Mouse (Mus musculus): ENCODE data around the gene Klra5. TPM values are rescaled to one million over a fixed set of nuclear protein-coding genes. Genes with fewer than 3 reads are reported as not detected.
"Not testable (repeated sequence)": the region's sequence is repeated elsewhere in the genome, so short reads cannot be mapped to it uniquely, and the experiment has no call there.

The Klra5 gene
- not detected for polyA plus RNA-seq (2012; fragmentation: generic; extraction: Trizol)

- not testable (repeated sequence) for H3K27me3 ChIP-seq (ENCODE audit: control insufficient read depth, insufficient read depth, insufficient read length); H3K4me3 ChIP-seq; H3K4me2 ChIP-seq (ENCODE audit: low read depth); H3ac ChIP-seq (ENCODE audit: control insufficient read depth, insufficient read length); H3K36me3 ChIP-seq (ENCODE audit: control insufficient read depth, insufficient read depth); H3K79me2 ChIP-seq (ENCODE audit: control insufficient read depth, insufficient read depth)
Observed at GRCm38 (mm10) chr6:129917476-129917946, at the start of gene Klra5. Klra5 (minus strand) TSS chr6:129917650.

GRCm38 (mm10) chr6:129916996-129917395 is 454 bp downstream of the Klra5 start:
- no peaks in the 10 kb centered on the region for H3K36me3 ChIP-seq (ENCODE audit: control insufficient read depth, insufficient read depth)
- no peak overlapping the region for H3K4me3 ChIP-seq
- no peak overlapping the region for H3K4me2 ChIP-seq (ENCODE audit: low read depth)
- H3K27me3 ChIP-seq (ENCODE audit: control insufficient read depth, insufficient read depth, insufficient read length), result no peaks in the 10 kb centered on the region
- no peaks in the 10 kb centered on the region for H3K79me2 ChIP-seq (ENCODE audit: control insufficient read depth, insufficient read depth)
- no peak for TF ChIP-seq TCF3 (IDR thresholded peaks at IDR 0.05; ENCODE audit: insufficient read length, low read depth)
- no peak for TF ChIP-seq MYOG (IDR thresholded peaks at IDR 0.05; ENCODE audit: control insufficient read depth in 1 of 3, insufficient read depth in 1 of 3, insufficient read length in 2 of 3, low read depth in 2 of 3)
- no peak for TF ChIP-seq E2F4 (IDR thresholded peaks at IDR 0.05; ENCODE audit: insufficient read depth)
- TF ChIP-seq SRF (IDR thresholded peaks at IDR 0.05; ENCODE audit: control insufficient read depth, insufficient read length, low read depth), result no peak
- TF ChIP-seq TCF12 (IDR thresholded peaks at IDR 0.05; ENCODE audit: insufficient read depth, poor library complexity, severe bottlenecking), result no peak
- no peak for TF ChIP-seq REST (IDR thresholded peaks at IDR 0.05; ENCODE audit: insufficient read depth, insufficient read length)
- H3ac ChIP-seq (ENCODE audit: control insufficient read depth, insufficient read length), result no peak overlapping the region

GRCm38 (mm10) chr6:129882525-129882924 is 34.9 kb downstream of the Klra5 start:
- no peak overlapping the region for H3K4me3 ChIP-seq
- no peak overlapping the region for H3K4me2 ChIP-seq (ENCODE audit: low read depth)
- H3ac ChIP-seq (ENCODE audit: control insufficient read depth, insufficient read length), result no peak overlapping the region
- no peaks in the 10 kb centered on the region for H3K36me3 ChIP-seq (ENCODE audit: control insufficient read depth, insufficient read depth)
- no peaks in the 10 kb centered on the region for H3K27me3 ChIP-seq (ENCODE audit: control insufficient read depth, insufficient read depth, insufficient read length)
- H3K79me2 ChIP-seq (ENCODE audit: control insufficient read depth, insufficient read depth), result no peaks in the 10 kb centered on the region
- no peak for TF ChIP-seq TCF3 (IDR thresholded peaks at IDR 0.05; ENCODE audit: insufficient read length, low read depth)
- TF ChIP-seq SRF (IDR thresholded peaks at IDR 0.05; ENCODE audit: control insufficient read depth, insufficient read length, low read depth), result no peak
- TF ChIP-seq CEBPB (IDR thresholded peaks at IDR 0.05; ENCODE audit: insufficient read depth, poor library complexity, severe bottlenecking), result no peak
- no peak for TF ChIP-seq REST (IDR thresholded peaks at IDR 0.05; ENCODE audit: insufficient read depth, insufficient read length)
- no peak for TF ChIP-seq MYOD1 (IDR thresholded peaks at IDR 0.05; ENCODE audit: control insufficient read depth in 1 of 3, insufficient read length in 2 of 3, low read depth in 2 of 3)
- TF ChIP-seq POLR2AphosphoS2 (IDR thresholded peaks at IDR 0.05; ENCODE audit: insufficient read length, low read depth), result no peak
- no peak for TF ChIP-seq TCF12 (IDR thresholded peaks at IDR 0.05; ENCODE audit: insufficient read depth, poor library complexity, severe bottlenecking)
- TF ChIP-seq USF1 (IDR thresholded peaks at IDR 0.05; ENCODE audit: low read depth), result no peak
- TF ChIP-seq POLR2A (IDR thresholded peaks at IDR 0.05; ENCODE audit: insufficient read length, low read depth), result no peak
- TF ChIP-seq MAX (IDR thresholded peaks at IDR 0.05; ENCODE audit: low read depth), result no peak

GRCm38 (mm10) chr6:129876549-129876948 is 40.9 kb downstream of the Klra5 start, which contains the start of gene Klra17:
Klra17 (minus strand) TSS chr6:129876672.
- Histone ChIP-seq H3K27me3 (ENCODE audit: control insufficient read depth, insufficient read depth, insufficient read length) (no peaks in the 10 kb centered on the region), H3K4me3 (no peak within 1 kb of the TSS), H3K36me3 (ENCODE audit: control insufficient read depth, insufficient read depth) (no peaks in the 10 kb centered on the region), H3ac (ENCODE audit: control insufficient read depth, insufficient read length) (no peak within 1 kb of the TSS), H3K4me2 (ENCODE audit: low read depth) (no peak within 1 kb of the TSS), H3K79me2 (ENCODE audit: control insufficient read depth, insufficient read depth) (no peaks in the 10 kb centered on the region)
- TF ChIP-seq TCF3 (IDR thresholded peaks at IDR 0.05; ENCODE audit: insufficient read length, low read depth) (no peak), CEBPB (IDR thresholded peaks at IDR 0.05; ENCODE audit: insufficient read depth, poor library complexity, severe bottlenecking) (no peak), REST (IDR thresholded peaks at IDR 0.05; ENCODE audit: insufficient read depth, insufficient read length) (no peak), MYOG (IDR thresholded peaks at IDR 0.05; ENCODE audit: control insufficient read depth in 1 of 3, insufficient read depth in 1 of 3, insufficient read length in 2 of 3, low read depth in 2 of 3) (no peak), SRF (IDR thresholded peaks at IDR 0.05; ENCODE audit: control insufficient read depth, insufficient read length, low read depth) (no peak), POLR2AphosphoS2 (IDR thresholded peaks at IDR 0.05; ENCODE audit: insufficient read length, low read depth) (no peak), POLR2A (IDR thresholded peaks at IDR 0.05; ENCODE audit: insufficient read length, low read depth) (no peak), USF1 (IDR thresholded peaks at IDR 0.05; ENCODE audit: low read depth) (no peak), TCF12 (IDR thresholded peaks at IDR 0.05; ENCODE audit: insufficient read depth, poor library complexity, severe bottlenecking) (no peak), MAX (IDR thresholded peaks at IDR 0.05; ENCODE audit: low read depth) (no peak), E2F4 (IDR thresholded peaks at IDR 0.05; ENCODE audit: insufficient read depth) (no peak), MYOD1 (IDR thresholded peaks at IDR 0.05; ENCODE audit: control insufficient read depth in 1 of 3, insufficient read length in 2 of 3, low read depth in 2 of 3) (no peak)

- H3K36me3 ChIP-seq (ENCODE audit: control insufficient read depth, insufficient read depth); H3K4me3 ChIP-seq; H3ac ChIP-seq (ENCODE audit: control insufficient read depth, insufficient read length); H3K79me2 ChIP-seq (ENCODE audit: control insufficient read depth, insufficient read depth); H3K27me3 ChIP-seq (ENCODE audit: control insufficient read depth, insufficient read depth, insufficient read length); H3K4me2 ChIP-seq (ENCODE audit: low read depth): not testable (repeated sequence)
Observed at GRCm38 (mm10) chr6:129862349-129862748, 55.1 kb downstream of the Klra5 start, which contains the start of gene Gm17631. Gm17631 (plus strand) TSS chr6:129862649.

Other genes starting within 250 kb of the Klra5 start
- not detected for gene Klrc1, start 238.7 kb downstream of the Klra5 start, polyA plus RNA-seq (2012; fragmentation: generic; extraction: Trizol)
- gene Klri1, start 200.5 kb downstream of the Klra5 start, polyA plus RNA-seq (2012; fragmentation: generic; extraction: Trizol), result not detected
- gene Klri2, start 177.2 kb downstream of the Klra5 start, polyA plus RNA-seq (2012; fragmentation: generic; extraction: Trizol), result not detected
- not detected for gene Gm156, start 133.4 kb downstream of the Klra5 start, polyA plus RNA-seq (2012; fragmentation: generic; extraction: Trizol)
- not detected for gene Gm17631, start 55.0 kb downstream of the Klra5 start, polyA plus RNA-seq (2012; fragmentation: generic; extraction: Trizol)
- 0.06 TPM for gene Klra17, start 41.0 kb downstream of the Klra5 start, polyA plus RNA-seq (2012; fragmentation: generic; extraction: Trizol)
- gene Klra6, start 109.3 kb upstream of the Klra5 start, polyA plus RNA-seq (2012; fragmentation: generic; extraction: Trizol), result not detected
- gene Klra4, start 149.6 kb upstream of the Klra5 start, polyA plus RNA-seq (2012; fragmentation: generic; extraction: Trizol), result not detected
- gene Klra8, start 212.2 kb upstream of the Klra5 start, polyA plus RNA-seq (2012; fragmentation: generic; extraction: Trizol), result not detected